Mouse (Mus musculus): ENCODE measurements around the gene Olfr954. TPM values are rescaled to one million over a fixed set of nuclear protein-coding genes. Genes with fewer than 3 reads are reported as not detected.

Olfr954 gene
- polyA plus RNA-seq (2015; fragmentation: Nextera tagmentation; extraction: Ambion mirVana) = not detected in 2 replicates

GRCm38 (mm10) chr9:39456401-39456800, at the start of gene Olfr954:
Gene Olfr954, plus strand, starts transcription at chr9:39456701.
- 76% methylated on average over 6 of the region's 6 CpGs for WGBS
- Histone ChIP-seq H3K4me1 (replicated peaks; ENCODE audit: control insufficient read depth, insufficient read depth, low read length) (no peaks in the 10 kb centered on the region), H3K9me3 (ENCODE audit: control insufficient read depth, low read length) (no peaks in the 10 kb centered on the region), H3K9ac (ENCODE audit: low read length) (no peak within 1 kb of the TSS), H3K4me2 (ENCODE audit: low read depth, low read length) (no peak within 1 kb of the TSS), H3K36me3 (ENCODE audit: control insufficient read depth, insufficient read depth, low read length) (no peaks in the 10 kb centered on the region), H3K4me3 (ENCODE audit: low read length) (no peak within 1 kb of the TSS), H3K27ac (ENCODE audit: low read length) (no peak within 1 kb of the TSS), H3K27me3 (ENCODE audit: control insufficient read depth, insufficient read depth, low read depth, low read length) (no peaks in the 10 kb centered on the region)
- no peak for ATAC-seq (ENCODE audit: low read depth)

- Histone ChIP-seq H3K4me3 (ENCODE audit: low read length) (no peak within 1 kb of the TSS), H3K9me3 (ENCODE audit: control insufficient read depth, low read length) (no peaks in the 10 kb centered on the region), H3K4me1 (replicated peaks; ENCODE audit: control insufficient read depth, insufficient read depth, low read length) (no peaks in the 10 kb centered on the region), H3K27ac (ENCODE audit: low read length) (no peak within 1 kb of the TSS), H3K4me2 (ENCODE audit: low read depth, low read length) (no peak within 1 kb of the TSS), H3K27me3 (ENCODE audit: control insufficient read depth, insufficient read depth, low read depth, low read length) (no peaks in the 10 kb centered on the region), H3K36me3 (ENCODE audit: control insufficient read depth, insufficient read depth, low read length) (no peaks in the 10 kb centered on the region), H3K9ac (ENCODE audit: low read length) (no peak within 1 kb of the TSS)
- no peak for ATAC-seq (ENCODE audit: low read depth)
These were observed 29.5 kb upstream of the Olfr954 start, which contains the start of gene Olfr952 for GRCm38 (mm10) chr9:39427048-39427447. Gene Olfr952, minus strand, starts transcription at chr9:39427148.

GRCm38 (mm10) chr9:39471844-39472243, 15.3 kb downstream of the Olfr954 start, which contains the start of gene Olfr955:
Gene Olfr955, minus strand, starts transcription at chr9:39471944.
- no peak within 1 kb of the TSS for H3K9ac ChIP-seq (ENCODE audit: low read length)
- no peaks in the 10 kb centered on the region for H3K4me1 ChIP-seq (replicated peaks; ENCODE audit: control insufficient read depth, insufficient read depth, low read length)
- WGBS = 42% methylated on average over 1 of the region's 1 CpGs
- no peak within 1 kb of the TSS for H3K27ac ChIP-seq (ENCODE audit: low read length)
- H3K4me3 ChIP-seq (ENCODE audit: low read length) = no peak within 1 kb of the TSS
- no peak within 1 kb of the TSS for H3K4me2 ChIP-seq (ENCODE audit: low read depth, low read length)
- H3K9me3 ChIP-seq (ENCODE audit: control insufficient read depth, low read length) = no peaks in the 10 kb centered on the region
- no peak for ATAC-seq (ENCODE audit: low read depth)
- no peaks in the 10 kb centered on the region for H3K36me3 ChIP-seq (ENCODE audit: control insufficient read depth, insufficient read depth, low read length)
- H3K27me3 ChIP-seq (ENCODE audit: control insufficient read depth, insufficient read depth, low read depth, low read length) = no peaks in the 10 kb centered on the region

GRCm38 (mm10) chr9:39493895-39494294, 37.4 kb downstream of the Olfr954 start, which contains the start of gene Olfr44:
Gene Olfr44, minus strand, starts transcription at chr9:39493995.
- WGBS = 55% methylated on average over 2 of the region's 2 CpGs

GRCm38 (mm10) chr9:39508998-39509397, 52.5 kb downstream of the Olfr954 start:
- H3K4me2 ChIP-seq (ENCODE audit: low read depth, low read length) = no peak overlapping the region
- no peak for ATAC-seq (ENCODE audit: low read depth)
- H3K27ac ChIP-seq (ENCODE audit: low read length) = no peak overlapping the region
- H3K36me3 ChIP-seq (ENCODE audit: control insufficient read depth, insufficient read depth, low read length) = no peaks in the 10 kb centered on the region
- H3K4me3 ChIP-seq (ENCODE audit: low read length) = no peak overlapping the region
- no peaks in the 10 kb centered on the region for H3K4me1 ChIP-seq (replicated peaks; ENCODE audit: control insufficient read depth, insufficient read depth, low read length)
- H3K27me3 ChIP-seq (ENCODE audit: control insufficient read depth, insufficient read depth, low read depth, low read length) = no peaks in the 10 kb centered on the region
- no peaks in the 10 kb centered on the region for H3K9me3 ChIP-seq (ENCODE audit: control insufficient read depth, low read length)
- 8% methylated on average over 6 of the region's 6 CpGs for WGBS
- no peak overlapping the region for H3K9ac ChIP-seq (ENCODE audit: low read length)

More at GRCm38 (mm10) chr9:39493895-39494294, 37.4 kb downstream of the Olfr954 start, which contains the start of gene Olfr44:
- ATAC-seq (ENCODE audit: low read depth) = no peak
- Histone ChIP-seq H3K9me3 (ENCODE audit: control insufficient read depth, low read length) (no peaks in the 10 kb centered on the region), H3K9ac (ENCODE audit: low read length) (no peak within 1 kb of the TSS), H3K27me3 (ENCODE audit: control insufficient read depth, insufficient read depth, low read depth, low read length) (no peaks in the 10 kb centered on the region), H3K4me1 (replicated peaks; ENCODE audit: control insufficient read depth, insufficient read depth, low read length) (no peaks in the 10 kb centered on the region), H3K36me3 (ENCODE audit: control insufficient read depth, insufficient read depth, low read length) (no peaks in the 10 kb centered on the region), H3K4me2 (ENCODE audit: low read depth, low read length) (no peak within 1 kb of the TSS), H3K4me3 (ENCODE audit: low read length) (no peak within 1 kb of the TSS), H3K27ac (ENCODE audit: low read length) (no peak within 1 kb of the TSS)

- no peaks in the 10 kb centered on the region for H3K9me3 ChIP-seq (ENCODE audit: control insufficient read depth, low read length)
- H3K27ac ChIP-seq (ENCODE audit: low read length) = no peak overlapping the region
- no peak overlapping the region for H3K4me3 ChIP-seq (ENCODE audit: low read length)
- no peaks in the 10 kb centered on the region for H3K4me1 ChIP-seq (replicated peaks; ENCODE audit: control insufficient read depth, insufficient read depth, low read length)
- no peaks in the 10 kb centered on the region for H3K36me3 ChIP-seq (ENCODE audit: control insufficient read depth, insufficient read depth, low read length)
- no peak overlapping the region for H3K4me2 ChIP-seq (ENCODE audit: low read depth, low read length)
- 73% methylated on average over 9 of the region's 9 CpGs for WGBS
- no peak overlapping the region for H3K9ac ChIP-seq (ENCODE audit: low read length)
- ATAC-seq (ENCODE audit: low read depth) = no peak
- no peaks in the 10 kb centered on the region for H3K27me3 ChIP-seq (ENCODE audit: control insufficient read depth, insufficient read depth, low read depth, low read length)
These were observed 52.9 kb downstream of the Olfr954 start for GRCm38 (mm10) chr9:39509412-39509811.

Other genes starting within 250 kb of the Olfr954 start
- not detected in 2 replicates for gene Olfr1537, start 206.7 kb upstream of the Olfr954 start, polyA plus RNA-seq (2015; fragmentation: Nextera tagmentation; extraction: Ambion mirVana)
- gene Olfr945, start 179.9 kb upstream of the Olfr954 start, polyA plus RNA-seq (2015; fragmentation: Nextera tagmentation; extraction: Ambion mirVana) = not detected in 2 replicates
- not detected in 2 replicates for gene Olfr948, start 130.7 kb upstream of the Olfr954 start, polyA plus RNA-seq (2015; fragmentation: Nextera tagmentation; extraction: Ambion mirVana)
- not detected in 2 replicates for gene Olfr951, start 69.3 kb upstream of the Olfr954 start, polyA plus RNA-seq (2015; fragmentation: Nextera tagmentation; extraction: Ambion mirVana)
- gene Olfr952, start 29.6 kb upstream of the Olfr954 start, polyA plus RNA-seq (2015; fragmentation: Nextera tagmentation; extraction: Ambion mirVana) = not detected in 2 replicates
- not detected in 2 replicates for gene Olfr955, start 15.2 kb downstream of the Olfr954 start, polyA plus RNA-seq (2015; fragmentation: Nextera tagmentation; extraction: Ambion mirVana)
- gene Olfr44, start 37.3 kb downstream of the Olfr954 start, polyA plus RNA-seq (2015; fragmentation: Nextera tagmentation; extraction: Ambion mirVana) = not detected in 2 replicates
- not detected in 2 replicates for gene Olfr957, start 59.1 kb downstream of the Olfr954 start, polyA plus RNA-seq (2015; fragmentation: Nextera tagmentation; extraction: Ambion mirVana)
- not detected in 2 replicates for gene Olfr958, start 97.4 kb downstream of the Olfr954 start, polyA plus RNA-seq (2015; fragmentation: Nextera tagmentation; extraction: Ambion mirVana)
- gene Olfr959, start 118.9 kb downstream of the Olfr954 start, polyA plus RNA-seq (2015; fragmentation: Nextera tagmentation; extraction: Ambion mirVana) = not detected in 2 replicates
- 7.8 and 9.6 TPM in 2 replicates for gene AW551984, start 147.7 kb downstream of the Olfr954 start, polyA plus RNA-seq (2015; fragmentation: Nextera tagmentation; extraction: Ambion mirVana)
- not detected in 2 replicates for gene Olfr148, start 154.0 kb downstream of the Olfr954 start, polyA plus RNA-seq (2015; fragmentation: Nextera tagmentation; extraction: Ambion mirVana)
- not detected in 2 replicates for gene Olfr960, start 164.7 kb downstream of the Olfr954 start, polyA plus RNA-seq (2015; fragmentation: Nextera tagmentation; extraction: Ambion mirVana)
- gene Olfr961, start 188.4 kb downstream of the Olfr954 start, polyA plus RNA-seq (2015; fragmentation: Nextera tagmentation; extraction: Ambion mirVana) = not detected in 2 replicates
- not detected in 2 replicates for gene Olfr963, start 210.5 kb downstream of the Olfr954 start, polyA plus RNA-seq (2015; fragmentation: Nextera tagmentation; extraction: Ambion mirVana)

Measured in lung, embryonic 16.5 days (tissue).